Mouse (Mus musculus) bone marrow macrophage, adult 2 months (primary cell): ENCODE measurements around the gene Mrpl12.

Source experiments
- CTCF ChIP-seq: IDR thresholded peaks from 2 replicates; pipeline ENCODE4 v1.5.1; 2012; ENCODE audit warnings: low read depth, mild to moderate bottlenecking, low read length, moderate library complexity
- POLR2A ChIP-seq: IDR thresholded peaks from 2 replicates; pipeline ENCODE4 v1.6.1; 2012; ENCODE audit warnings: mild to moderate bottlenecking, low read depth, low read length, borderline replicate concordance

DNA sequence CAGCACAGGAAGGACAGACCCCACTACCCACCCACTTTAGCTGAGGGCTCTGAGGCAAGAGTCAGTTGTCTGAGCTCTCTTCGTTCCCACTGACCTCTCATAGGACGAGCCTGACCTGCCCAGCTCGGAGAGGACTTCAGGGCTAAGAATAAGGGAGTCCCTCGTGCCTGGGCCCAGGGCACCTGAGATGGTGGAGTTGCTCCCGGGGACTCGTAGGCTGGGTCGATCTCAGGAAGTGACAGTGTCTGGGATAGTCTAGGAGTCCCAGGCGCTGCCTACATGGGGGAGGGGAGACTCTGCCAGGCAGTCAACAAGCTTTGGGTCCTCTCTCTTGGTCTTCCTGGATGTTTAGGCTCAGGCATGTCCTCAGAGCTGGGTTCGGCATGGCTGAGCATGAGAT is 36.1 kb downstream of the Mrpl12 start:
- TF ChIP-seq POLR2A (no peak), CTCF (no peak)
